Mouse (Mus musculus): ENCODE results near the gene Rab29.
A peak's percentile ranks its signal among the peaks of the same experiment; 100 is the strongest.
"Not testable (repeated sequence)": the region's sequence is repeated elsewhere in the genome, so short reads cannot be mapped to it uniquely, and the experiment has no call there.

Rab29 gene

DNA sequence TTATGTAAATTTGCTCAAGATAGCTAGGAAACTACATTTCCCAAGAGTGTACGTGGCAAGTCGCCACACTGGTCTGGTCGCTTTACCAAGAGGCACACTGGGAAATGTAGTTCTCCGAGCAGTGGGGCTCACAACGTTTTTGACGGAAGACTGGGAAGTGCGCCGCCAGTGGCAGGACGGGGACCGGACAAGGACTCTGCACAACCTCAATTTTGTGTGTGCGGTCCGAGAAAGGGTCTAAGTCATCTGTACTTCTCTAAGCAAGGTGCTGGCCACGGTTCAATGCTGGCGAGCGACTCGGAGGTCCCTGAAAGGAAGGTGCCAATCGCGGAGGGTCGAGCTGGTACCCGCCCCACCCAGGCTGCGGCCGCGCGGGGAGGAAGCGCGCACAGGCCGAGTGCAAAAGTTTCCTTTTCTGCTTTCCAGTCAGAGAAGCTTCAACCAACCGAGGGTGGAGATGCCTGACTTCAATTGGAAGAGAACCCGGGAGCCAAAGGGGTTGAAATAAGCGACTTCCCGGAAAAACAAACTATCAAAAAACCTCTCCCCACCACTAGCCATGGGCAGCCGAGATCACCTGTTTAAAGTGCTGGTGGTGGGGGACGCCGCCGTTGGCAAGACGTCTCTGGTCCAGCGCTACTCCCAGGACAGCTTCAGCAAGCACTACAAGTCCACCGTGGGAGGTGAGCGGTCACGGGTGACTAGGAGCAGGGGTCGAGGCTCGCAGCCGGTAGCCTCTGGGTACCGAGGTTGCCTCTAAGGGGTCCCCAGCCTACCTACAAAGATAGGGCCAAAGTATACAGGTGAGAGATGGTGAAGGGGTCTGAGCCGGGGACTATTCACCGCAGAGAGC is at the start of gene Rab29:
Gene Rab29, plus strand, starts transcription at position 132 of the 853 bp plus-strand sequence.
- DNase-seq (ENCODE audit: extremely low spot score, low spot score): peak; percentile 89

DNA sequence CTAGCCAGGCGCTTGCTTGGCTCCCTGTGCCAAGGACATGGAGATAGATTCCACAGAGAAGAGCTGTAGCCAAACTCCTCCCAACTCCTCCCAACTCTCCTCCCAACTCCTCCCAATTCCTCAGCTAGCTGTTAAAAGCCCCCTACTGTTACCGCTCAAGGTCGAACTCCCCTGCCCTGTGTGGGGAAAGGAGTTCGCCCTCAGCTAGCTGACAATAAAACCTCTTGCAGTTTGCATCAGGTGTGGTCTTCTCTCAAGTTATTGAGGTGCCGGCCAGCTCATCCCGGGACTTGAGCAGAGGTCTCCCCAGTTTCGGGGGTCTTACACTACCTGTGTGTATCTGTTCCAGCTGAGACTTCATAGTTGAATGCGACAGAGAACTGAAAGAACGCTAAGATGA is 46.7 kb upstream of the Rab29 start:
- DNase-seq (ENCODE audit: extremely low spot score, low spot score): not testable (repeated sequence)

DNA sequence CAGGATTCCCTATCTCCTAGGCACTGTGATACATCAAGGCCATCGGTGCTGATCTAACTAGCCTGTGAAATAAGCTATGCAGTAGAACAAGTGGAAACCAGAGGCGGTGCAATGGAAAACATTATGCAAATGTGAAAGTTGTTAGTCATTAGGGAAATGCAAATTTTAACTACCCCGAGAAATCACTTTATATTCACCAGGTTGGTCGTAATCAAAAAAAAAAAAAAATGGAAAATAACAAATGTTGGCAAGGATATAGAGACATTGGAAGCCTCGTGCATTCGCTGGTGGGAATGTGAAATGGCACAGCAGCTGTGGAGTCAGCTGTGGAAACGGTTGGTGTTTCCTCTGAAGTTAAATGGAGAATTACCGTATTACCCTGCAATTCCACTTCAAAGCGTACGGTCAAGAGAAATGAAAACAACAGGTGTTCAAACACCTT is 46.1 kb upstream of the Rab29 start:
- no peak for DNase-seq (ENCODE audit: extremely low spot score, low spot score)

- DNase-seq (ENCODE audit: extremely low spot score, low spot score): no peak
Observed at GRCm38 (mm10) chr1:131822292-131822691, 44.7 kb upstream of the Rab29 start.

- DNase-seq (ENCODE audit: extremely low spot score, low spot score): no peak
Observed at GRCm38 (mm10) chr1:131822856-131823492, 44.0 kb upstream of the Rab29 start.

GRCm38 (mm10) chr1:131823563-131823962 is 43.5 kb upstream of the Rab29 start:
- DNase-seq (ENCODE audit: extremely low spot score, low spot score): no peak

DNA sequence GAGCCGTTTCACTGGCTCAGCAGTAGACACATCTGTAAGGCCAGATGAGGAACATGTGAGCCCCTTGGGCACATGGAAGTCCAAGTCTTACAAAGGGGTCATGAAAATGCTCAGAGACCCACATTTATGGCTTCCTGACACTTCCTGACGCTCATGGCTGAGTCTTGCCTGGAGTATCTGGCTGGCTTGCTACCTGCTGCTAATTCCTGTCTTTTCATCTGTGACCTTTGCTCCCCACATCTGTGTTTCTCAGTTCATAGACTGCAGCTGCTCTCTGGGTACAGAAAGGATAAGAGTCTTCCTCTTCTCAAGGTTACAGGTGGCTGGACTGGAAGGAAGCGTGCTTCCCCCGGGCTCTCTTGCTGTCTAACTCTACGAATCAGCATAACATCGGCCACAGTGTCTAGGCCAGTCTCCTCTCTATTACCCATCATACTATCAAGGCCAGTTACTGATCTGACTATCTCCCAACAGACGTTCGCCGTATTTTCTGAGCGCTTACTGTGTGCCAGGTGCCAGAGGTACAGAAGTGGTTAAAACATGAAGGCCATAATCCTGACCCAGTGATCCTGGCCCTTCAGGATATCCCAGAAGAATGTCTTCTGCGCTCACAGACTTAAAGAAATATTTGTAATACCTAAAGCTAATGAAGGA is 42.4 kb upstream of the Rab29 start:
- no peak for DNase-seq (ENCODE audit: extremely low spot score, low spot score)

GRCm38 (mm10) chr1:131827207-131827786 is 39.7 kb upstream of the Rab29 start, which contains the start of gene Slc41a1:
Slc41a1 (plus strand) TSS chr1:131827493.
- DNase-seq (ENCODE audit: extremely low spot score, low spot score): no peak

- DNase-seq (ENCODE audit: extremely low spot score, low spot score): peak; percentile 98
Observed at GRCm38 (mm10) chr1:131827787-131828258, 39.2 kb upstream of the Rab29 start.

DNA sequence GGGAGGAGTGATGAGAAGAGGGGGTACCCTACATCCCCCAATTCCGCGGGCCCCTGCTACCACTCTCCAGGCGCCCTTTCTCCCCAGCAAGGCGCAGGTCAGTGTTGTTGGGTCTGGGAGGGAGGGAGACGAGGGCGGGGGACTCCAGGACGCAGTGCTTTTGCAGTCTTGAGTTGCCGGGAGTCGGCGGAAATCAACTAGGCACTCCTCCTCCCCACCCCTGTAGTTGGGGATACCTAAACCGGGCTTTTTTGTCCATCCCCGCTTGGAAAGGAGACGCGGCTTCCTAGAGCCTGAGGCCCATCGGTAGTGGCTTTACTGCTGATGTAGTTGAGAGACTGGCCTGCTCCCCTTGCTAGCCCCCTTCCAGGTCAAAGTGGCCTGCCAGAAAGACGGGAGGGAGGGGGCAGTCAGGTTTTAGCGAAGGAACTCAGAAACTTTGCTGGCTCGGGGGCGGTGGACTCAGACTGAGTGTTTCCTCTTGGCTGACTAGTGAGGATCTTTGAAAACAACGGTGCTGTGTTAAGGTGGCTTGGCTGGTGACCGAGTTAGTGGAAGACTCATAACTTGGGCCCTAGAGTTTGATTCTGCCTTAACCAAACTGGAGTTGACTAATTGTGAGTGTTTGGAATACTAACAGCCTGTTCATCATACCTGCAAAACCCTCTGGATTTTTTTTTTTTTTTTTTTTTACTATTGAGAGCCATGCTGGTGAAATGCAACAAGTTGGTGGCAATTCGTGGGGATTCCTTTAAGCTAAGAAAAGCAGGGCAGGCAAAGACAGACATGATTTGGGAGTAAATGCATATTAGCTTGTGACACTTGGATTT is 38.5 kb upstream of the Rab29 start:
- no peak for DNase-seq (ENCODE audit: extremely low spot score, low spot score)

- no peak for DNase-seq (ENCODE audit: extremely low spot score, low spot score)
Observed at GRCm38 (mm10) chr1:131829279-131829678, 37.7 kb upstream of the Rab29 start.

DNA sequence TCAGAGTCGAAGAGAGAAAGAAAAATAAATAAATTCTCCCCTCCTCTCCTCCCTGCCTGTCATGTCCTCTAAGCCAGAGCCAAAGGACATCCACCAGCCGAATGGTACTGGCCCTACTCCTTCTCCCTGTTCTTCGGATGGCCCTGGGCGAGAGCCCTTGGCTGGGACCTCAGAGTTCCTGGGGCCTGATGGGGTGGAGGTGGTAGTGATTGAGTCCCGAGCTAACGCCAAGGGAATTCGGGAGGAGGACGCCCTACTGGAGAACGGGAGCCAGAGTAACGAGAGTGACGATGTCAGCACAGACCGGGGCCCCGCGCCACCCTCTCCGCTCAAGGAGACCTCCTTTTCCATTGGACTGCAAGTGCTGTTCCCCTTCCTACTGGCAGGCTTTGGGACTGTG is 36.5 kb upstream of the Rab29 start:
- DNase-seq (ENCODE audit: extremely low spot score, low spot score): no peak

- no peak for DNase-seq (ENCODE audit: extremely low spot score, low spot score)
Observed at GRCm38 (mm10) chr1:131830971-131831641, 35.9 kb upstream of the Rab29 start.

DNA sequence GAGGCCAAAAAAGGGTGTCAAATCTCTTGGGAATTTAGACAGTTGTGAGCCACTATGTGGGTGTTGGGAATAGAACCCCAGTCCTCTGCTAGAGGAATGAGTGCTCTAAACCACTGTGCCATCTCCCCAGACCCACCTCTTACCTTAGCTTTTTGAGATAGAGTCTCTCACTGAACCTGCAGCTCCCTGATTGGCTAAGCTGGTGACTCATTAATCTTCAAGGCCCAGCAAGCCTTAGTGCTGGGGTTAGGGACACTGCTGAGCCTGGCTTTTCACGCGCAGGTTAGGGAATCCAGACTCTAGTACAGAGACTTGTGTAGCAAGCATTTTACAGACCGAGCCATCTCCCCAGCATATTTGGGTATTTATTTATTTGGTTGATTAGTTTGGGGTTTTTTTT is 30.0 kb upstream of the Rab29 start:
- DNase-seq (ENCODE audit: extremely low spot score, low spot score): no peak

GRCm38 (mm10) chr1:131838542-131838941 is 28.5 kb upstream of the Rab29 start:
- no peak for DNase-seq (ENCODE audit: extremely low spot score, low spot score)

- no peak for DNase-seq (ENCODE audit: extremely low spot score, low spot score)
Observed at GRCm38 (mm10) chr1:131839279-131839678, 27.7 kb upstream of the Rab29 start.

DNA sequence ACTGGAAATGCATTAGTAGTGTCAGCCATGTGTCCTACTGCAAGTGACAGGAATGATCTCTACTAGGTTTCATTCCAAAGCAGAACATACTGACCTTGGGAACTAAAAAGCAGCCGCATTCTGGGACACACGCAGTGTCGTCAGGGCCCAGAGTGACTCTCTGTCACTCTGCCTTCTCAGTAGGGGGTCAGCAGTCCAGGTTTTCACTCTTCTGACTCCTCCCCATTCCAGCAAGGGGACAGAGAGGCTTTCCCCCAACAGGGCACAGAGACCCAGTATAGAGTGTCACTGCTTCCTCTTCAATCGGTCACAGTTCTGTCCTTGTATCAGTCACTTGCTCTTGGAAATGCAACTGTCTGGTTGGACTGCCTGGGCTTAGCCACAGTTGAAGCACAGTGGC is 24.8 kb upstream of the Rab29 start:
- DNase-seq (ENCODE audit: extremely low spot score, low spot score): no peak

- no peak for DNase-seq (ENCODE audit: extremely low spot score, low spot score)
Observed at GRCm38 (mm10) chr1:131843758-131844157, 23.3 kb upstream of the Rab29 start.

- no peak for DNase-seq (ENCODE audit: extremely low spot score, low spot score)
Observed at GRCm38 (mm10) chr1:131844883-131845282, 22.1 kb upstream of the Rab29 start.

GRCm38 (mm10) chr1:131846255-131846654 is 20.8 kb upstream of the Rab29 start:
- no peak for DNase-seq (ENCODE audit: extremely low spot score, low spot score)

Measured in neural tube, embryonic 10.5 days (tissue).